Mouse (Mus musculus): ENCODE results near the gene Zfp362. TPM values are rescaled to one million over a fixed set of nuclear protein-coding genes. Genes with fewer than 3 reads are reported as not detected.

The Zfp362 gene
- 10 to 100 TPM; 23.6 to 27.3 TPM for total RNA-seq (2021)
- long read RNA-seq, experiment 1, transcript Zfp362-202 (9 exons, 2,812 nt), result major isoform, 14 of 44 reads
- long read RNA-seq, experiment 1, partial matches to known transcripts, result 23 of 44 reads
- long read RNA-seq, experiment 1, other reads (novel, unspliced or antisense), result 6 of 44 reads
- long read RNA-seq, experiment 2, transcript Zfp362-202 (9 exons, 2,812 nt), result major isoform, 7 of 28 reads
- long read RNA-seq, experiment 2, partial matches to known transcripts, result 16 of 28 reads
- long read RNA-seq, experiment 2, other reads (novel, unspliced or antisense), result 5 of 28 reads

DNA sequence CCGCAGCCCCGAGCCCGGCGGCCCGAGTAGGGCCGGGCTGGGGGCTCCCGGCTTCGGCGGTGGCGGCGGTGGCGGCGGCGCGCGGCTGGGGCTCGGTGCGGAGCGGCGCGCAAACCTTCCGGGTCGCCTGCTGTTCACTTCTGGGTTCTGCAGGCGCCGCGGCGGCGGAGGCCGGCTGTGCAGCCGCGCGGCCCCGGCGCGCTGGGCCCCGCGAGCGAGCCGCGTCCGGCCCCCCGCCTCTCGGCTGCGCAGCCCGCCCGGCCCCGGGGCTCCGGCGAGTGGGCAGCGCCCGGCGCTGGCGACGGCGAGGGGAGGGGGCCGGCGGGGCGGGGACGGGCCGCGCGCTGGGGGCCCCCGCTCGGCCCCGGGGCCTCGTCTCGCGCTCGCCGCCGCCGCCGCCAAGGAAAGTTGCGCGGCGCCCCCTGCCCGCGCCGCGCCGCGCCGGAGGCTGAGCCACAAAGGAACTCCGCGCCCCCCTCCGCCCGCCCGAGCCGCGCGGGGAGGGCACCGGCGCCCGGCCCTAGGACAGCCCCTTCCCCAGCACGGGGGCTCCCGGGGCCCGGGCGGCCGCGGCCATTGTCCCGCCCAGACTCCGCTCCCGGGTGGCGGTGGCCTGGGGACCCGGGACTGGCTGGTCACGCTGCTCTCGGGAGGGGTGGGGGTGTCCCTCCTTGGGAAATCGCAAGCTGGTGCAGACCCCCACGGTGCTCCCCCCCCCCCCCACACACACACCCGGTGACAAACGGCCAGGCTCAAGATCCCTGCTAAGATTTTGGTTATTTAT, at the start of gene Zfp362:
TSS of gene Zfp362 (minus strand) at position 3 of the 784 bp plus-strand sequence.
- peak in 1 of 2 experiments; percentile 59 for DNase-seq (ENCODE audit: low spot score in 2 of 2)

GRCm38 (mm10) chr4:128855613-128856040, 49.8 kb upstream of the Zfp362 start:
- DNase-seq (ENCODE audit: low spot score in 2 of 2), result no peak

DNA sequence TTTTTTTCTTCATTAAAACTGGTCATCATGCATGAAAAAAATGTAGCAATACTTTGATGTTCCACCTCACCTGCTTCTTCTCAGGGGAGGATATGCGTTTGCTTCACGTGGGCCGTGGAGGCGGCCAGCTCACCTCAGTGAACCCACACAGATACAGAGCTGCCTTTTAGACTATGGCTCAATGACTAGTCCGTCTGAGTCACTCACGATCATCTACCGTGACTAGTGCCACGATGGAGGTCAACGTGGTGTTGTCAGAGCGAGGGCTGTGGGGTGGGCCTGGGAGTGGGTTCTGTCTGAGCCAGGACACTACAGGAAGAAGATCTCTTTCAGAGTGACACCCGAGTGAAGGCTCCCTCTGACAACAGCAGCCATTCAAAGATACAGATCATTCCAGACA, 47.3 kb upstream of the Zfp362 start:
- DNase-seq (ENCODE audit: low spot score in 2 of 2), result no peak

DNA sequence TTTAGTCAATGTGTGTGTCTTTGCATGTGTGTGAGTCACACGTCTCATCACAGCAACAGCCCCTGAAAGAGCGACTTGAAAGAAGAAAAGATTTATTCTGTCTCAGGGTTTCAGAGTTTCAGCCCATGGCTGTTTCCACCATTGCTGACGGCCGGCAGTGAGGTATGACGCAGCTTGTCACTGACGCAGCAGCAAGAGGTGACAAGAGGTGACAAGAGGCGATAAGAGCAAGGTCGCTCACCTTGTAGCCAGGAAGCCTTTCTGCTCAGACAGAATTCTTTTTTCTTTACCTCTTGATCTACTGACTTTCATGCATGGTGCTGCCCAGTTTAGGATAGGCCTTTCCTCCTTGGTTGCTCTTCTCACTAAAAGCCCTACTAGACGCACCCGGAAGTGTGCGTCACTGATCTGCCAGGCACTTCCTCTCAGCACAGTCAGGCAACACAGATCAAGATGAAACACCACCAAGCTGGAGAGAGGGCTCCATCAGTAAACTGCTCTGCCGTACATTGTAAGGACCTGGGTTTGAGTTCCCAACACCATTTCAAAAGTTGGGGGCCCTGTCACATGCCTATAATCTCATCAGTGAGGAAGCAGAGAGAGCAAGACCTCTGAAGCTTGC, 46.5 kb upstream of the Zfp362 start:
- DNase-seq (ENCODE audit: low spot score in 2 of 2), result no peak

- no peak for DNase-seq (ENCODE audit: low spot score in 2 of 2)
Observed at GRCm38 (mm10) chr4:128849686-128850085, 43.8 kb upstream of the Zfp362 start.

- DNase-seq (ENCODE audit: low spot score in 2 of 2), result no peak
Observed at GRCm38 (mm10) chr4:128848961-128849360, 43.1 kb upstream of the Zfp362 start.

DNA sequence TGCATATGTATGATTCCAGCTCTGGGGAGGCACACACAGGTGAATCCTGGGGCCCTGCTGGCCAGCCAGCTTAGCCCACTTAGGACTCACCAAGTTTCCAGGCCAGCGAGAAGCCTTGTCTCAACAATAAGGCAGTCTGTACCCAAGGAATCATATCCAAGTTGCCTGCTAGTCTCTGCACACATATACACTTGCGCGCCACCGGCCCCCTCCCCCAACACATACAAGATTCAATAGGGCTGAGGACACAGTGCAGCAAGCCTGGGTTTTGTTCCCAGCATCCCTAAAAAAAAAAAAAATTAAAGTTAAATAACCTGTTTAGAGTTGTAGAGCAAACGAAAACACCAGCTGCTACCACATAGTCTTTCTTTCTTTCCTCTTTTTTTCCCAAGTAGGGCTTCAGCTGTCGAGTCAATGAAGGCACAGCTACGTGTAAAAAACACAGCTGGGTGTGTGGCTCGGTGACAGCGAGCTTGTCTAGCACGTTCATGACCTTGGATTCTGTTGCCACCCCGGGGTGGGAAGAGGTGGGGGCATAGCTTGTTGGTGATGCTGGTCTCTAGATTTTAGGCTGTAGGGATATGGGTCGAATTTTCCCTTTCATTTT, 39.6 kb upstream of the Zfp362 start:
- no peak for DNase-seq (ENCODE audit: low spot score in 2 of 2)

- no peak for DNase-seq (ENCODE audit: low spot score in 2 of 2)
Observed at GRCm38 (mm10) chr4:128844566-128844965, 38.7 kb upstream of the Zfp362 start.

GRCm38 (mm10) chr4:128841259-128841658, 35.4 kb upstream of the Zfp362 start:
- no peak for DNase-seq (ENCODE audit: low spot score in 2 of 2)

GRCm38 (mm10) chr4:128839811-128840738, 34.2 kb upstream of the Zfp362 start:
- no peak for DNase-seq (ENCODE audit: low spot score in 2 of 2)

DNA sequence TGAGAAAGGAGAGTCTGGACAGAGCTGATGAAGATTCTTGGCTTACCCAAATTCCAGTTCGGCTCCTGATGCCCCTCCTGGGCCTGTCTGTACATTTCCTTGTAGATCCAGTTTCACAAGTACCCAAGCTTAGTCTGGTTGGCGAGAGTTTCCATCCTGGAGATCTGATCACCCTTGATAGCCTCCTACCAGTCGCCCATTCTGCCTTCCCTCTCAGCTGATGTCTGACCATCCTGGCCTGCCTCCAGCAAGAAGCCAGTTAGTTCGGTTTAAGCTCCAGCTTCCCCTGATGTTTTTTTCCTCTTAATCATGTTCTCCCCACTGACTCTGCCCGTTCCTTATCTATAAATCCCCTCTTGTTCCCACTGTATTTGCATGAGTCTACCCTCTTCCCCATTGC, 32.4 kb upstream of the Zfp362 start:
- DNase-seq (ENCODE audit: low spot score in 2 of 2), result no peak

DNA sequence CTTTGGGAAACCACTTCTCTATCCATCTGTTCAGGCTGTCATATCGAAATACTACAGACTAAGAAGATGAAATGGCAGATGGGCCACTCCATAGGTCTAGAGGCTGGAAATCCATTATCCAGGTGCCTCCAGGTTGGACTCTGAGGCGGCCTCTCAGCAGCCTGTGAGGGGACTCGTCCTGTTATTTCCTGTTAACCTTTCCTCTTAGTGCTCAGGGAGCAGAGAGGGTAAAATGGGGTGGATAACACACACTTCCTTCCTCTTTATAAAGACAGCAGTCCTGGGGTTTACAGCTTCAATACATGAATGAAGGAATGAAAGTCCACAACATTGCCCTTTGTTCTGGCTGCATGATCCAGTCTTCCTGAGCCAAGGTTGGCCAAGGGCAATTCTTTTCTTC, 18.3 kb upstream of the Zfp362 start:
- DNase-seq (ENCODE audit: low spot score in 2 of 2), result no peak

DNA sequence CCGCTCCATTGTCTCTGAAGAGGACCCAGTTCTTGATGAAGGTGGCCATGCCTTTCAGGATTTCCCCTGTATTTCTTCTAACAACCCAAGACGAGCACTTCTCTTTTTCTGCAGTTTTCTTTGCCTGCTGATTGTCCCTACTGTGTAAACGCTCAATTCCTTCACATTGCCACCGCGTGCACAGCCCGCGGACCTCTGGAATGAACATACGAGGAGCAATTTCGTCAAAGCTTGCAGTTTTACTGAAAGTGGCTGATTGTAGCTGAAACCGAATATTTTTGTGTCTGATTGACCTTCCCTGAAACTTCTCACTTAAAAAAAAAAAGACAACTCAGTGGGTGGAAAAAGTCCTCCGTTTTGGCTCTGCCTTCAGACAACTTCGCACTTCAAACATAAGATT, 14.7 kb upstream of the Zfp362 start:
- DNase-seq (ENCODE audit: low spot score in 2 of 2), result no peak

- DNase-seq (ENCODE audit: low spot score in 2 of 2), result no peak
Observed at GRCm38 (mm10) chr4:128817011-128817410, 11.2 kb upstream of the Zfp362 start.

DNA sequence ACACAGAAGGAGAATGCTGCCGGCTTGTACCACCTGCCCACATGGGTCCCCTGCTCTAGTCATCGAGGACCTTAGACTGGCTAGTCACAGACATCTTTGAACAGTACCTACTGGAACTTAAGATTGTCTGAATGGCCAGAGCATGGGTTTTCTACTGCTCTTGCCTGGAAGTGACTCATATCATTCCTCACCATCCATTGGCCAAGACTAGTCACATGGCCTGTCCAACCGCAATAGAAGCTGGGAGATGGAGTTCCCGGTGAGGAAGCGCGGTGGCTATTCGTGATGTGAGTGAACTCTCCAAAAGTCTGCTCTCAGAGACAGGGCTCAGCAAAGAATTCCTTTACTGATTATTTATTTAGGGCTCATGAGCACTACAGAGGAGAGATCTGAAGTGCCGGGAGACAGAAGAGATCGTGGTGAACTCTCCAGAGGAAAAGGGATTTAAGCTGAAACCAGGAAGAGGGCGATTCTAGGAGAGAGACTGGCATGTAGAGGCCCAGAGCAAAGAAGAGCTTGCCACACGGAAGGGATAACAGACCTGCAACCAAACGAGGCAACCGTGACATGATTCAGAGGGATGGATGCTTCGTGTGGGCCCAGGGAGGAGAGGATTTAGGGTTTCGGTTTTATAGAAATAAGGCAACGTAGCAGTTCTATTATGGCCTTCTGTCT, 5.7 kb upstream of the Zfp362 start:
- DNase-seq (ENCODE audit: low spot score in 2 of 2), result peak; percentile 84 to 87

- peak in 1 of 2 experiments; percentile 25 for DNase-seq (ENCODE audit: low spot score in 2 of 2)
Observed at GRCm38 (mm10) chr4:128806827-128807179, 958 bp upstream of the Zfp362 start.

DNA sequence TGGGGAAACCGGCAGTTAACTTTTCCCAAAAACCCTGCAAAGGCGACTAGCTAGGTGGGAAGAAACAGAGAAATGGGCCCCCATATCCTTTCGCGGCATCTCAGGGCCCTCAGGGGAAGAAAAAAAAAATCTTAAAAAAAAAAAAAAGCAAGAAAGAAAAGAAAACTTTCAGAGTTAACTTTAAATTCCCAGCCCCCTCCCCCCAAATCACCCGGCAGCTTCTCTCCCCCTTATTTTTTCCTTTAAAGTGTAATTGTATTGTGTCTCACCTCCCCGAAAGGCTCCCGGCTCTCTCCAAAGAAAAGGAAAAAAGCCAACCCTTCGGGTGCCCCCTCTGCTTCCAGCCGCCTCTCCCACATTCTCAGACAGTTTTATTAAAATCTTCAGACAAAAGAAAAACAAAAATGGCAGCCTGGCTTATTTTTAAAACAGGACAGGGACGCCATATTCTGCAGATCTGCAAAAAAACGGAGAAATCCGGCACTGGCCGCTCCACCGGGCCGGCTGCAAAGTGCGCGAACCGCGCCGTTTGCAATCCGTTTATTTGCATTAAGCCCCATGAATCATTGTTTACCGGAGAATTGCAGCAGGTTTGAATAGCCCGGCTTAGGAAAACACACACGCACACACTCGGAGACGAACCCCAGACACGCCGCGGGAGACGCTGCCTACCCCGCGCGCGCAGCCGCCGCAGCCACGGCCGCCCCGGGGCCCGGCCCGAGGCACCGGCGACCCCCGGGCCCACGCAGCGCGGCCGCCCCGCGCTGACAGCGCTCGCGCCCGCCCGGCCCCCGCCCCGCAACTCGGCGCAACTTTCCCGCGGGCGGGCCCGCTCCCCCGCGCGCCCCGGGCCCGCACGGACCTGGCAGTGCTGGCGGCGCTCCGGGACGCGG, 449 bp downstream of the Zfp362 start:
- peak in 1 of 2 experiments; percentile 36 for DNase-seq (ENCODE audit: low spot score in 2 of 2)

GRCm38 (mm10) chr4:128804426-128805149, 1.3 kb downstream of the Zfp362 start:
- no peak for DNase-seq (ENCODE audit: low spot score in 2 of 2)

All from left cerebral cortex, adult 18-20 months (tissue).